Mouse (Mus musculus) CD4-positive helper T cell, adult 2 months (primary cell): ENCODE data around the gene Ift43.

ENCODE experiments used
- DNase-seq: peaks from one replicate; pipeline ENCODE4 v3.0.0-alpha.2; 2012; ENCODE audit warnings: low read depth, missing footprints, low spot score

Gene Ift43

DNA sequence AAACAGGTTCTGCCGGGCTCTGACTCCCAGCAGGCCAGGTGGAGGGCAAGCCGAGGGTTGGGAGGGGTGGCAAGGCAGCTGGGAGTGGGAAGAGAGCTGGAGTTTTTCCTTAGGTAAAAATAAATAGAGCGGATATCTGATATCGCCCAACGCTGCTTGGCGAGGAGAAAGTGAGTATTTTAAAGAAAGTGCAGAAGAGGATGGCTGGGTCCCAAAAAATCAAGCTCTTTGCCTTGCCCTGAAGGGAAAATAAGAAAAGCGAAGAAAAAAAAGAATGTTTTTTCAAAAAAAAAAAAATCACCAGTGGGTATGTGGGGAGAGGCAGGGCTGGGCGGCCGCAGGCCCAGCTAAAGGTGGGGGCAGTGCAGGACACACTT lies 4.2 kb upstream of the Ift43 start:
- no peak for DNase-seq

DNA sequence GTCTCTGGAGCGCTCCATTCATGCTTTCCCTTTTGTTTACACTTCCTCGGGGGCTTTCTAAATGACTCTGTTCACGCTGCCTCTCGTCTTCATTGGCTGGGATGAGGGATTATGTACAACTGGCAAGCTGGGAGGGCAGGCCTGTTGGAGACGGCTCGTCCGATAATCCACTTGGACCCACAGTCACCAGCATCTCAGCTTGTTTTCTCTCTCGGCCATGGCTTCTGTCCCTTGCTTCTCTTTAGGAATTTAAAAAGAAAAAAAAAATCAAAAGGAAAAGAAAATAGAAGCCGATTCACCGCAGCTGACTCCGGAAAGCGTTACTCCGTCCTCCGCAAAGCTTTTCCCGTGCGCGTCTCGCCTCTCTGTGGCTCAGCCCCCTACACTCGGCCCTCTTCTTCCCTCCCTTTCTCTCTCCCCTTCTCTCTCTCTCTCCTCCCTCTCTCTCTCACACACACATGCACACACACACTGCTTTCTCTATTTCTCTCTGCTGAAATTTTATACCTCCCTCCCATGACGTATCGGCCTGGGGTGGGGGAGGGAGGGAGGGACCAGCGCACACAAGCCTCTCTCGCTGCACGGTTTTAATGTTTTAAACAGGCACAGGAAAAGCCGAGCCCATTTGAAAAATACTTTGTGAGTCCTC lies 3.7 kb upstream of the Ift43 start, which contains the start of gene Tgfb3:
Tgfb3 (minus strand) TSS at position 489 of the 649 bp plus-strand sequence.
- peak; percentile 82 for DNase-seq

DNA sequence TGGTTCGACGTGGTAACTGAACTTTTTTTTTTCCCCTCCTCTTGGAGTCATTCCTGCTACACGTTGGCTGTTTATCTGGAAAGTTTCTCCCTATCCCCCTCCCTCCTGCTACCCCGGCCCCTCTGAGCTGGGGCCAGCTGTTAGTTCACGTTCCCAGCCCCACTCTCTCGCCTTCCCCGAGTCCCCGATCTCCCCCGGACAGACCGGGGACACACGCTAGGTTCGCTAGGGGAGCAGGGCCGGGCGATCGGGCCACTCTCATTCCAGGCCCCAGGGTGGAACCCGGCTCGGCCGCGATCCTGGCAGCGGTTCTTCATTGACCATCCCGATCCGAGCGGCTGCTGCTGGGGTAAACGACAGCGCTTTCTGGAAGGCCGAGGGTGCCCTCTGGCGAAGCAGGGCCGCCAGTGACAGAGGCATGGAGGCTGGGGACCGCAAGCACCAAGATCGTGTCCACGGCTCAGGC lies 3.1 kb upstream of the Ift43 start:
- peak; percentile 85 for DNase-seq

DNA sequence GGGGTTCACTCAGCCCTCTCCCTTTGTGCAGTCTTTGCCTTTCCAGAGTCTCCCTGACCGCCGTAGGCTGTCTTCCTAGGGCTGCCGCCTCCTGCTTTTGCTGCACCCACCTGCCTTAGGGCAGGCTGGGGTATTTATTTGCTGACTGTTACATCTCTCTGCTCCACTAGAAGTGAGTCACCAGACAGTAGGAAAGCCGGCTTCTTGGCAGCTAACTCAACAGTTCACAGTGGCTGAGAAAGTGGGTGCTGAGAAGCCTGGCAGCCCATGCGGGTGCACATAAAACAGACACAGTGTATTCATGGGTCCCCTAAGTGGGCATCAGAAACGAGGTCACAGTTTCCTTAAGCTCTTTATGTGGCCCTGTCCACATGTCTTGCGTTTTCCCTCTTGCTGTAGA lies 3.5 kb downstream of the Ift43 start:
- no peak for DNase-seq

DNA sequence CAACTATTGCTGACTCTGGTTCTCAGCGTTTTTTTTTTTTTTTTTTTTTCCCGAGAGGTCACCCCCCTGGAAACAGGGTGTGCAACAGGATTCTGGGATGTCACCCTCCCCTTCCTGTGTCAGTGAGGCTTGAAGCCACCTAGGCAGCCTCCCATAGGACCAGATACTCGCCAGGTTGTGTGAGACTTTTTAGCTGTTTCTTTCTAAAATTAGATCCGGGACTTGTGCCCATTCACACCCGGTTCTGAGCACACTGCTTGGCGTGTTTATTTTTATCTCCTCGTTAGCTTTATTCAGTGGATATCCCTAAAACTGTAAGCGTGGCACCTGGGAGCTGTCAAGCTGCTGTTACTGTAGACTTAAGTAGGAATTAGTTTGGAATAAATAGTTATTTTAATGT lies 4.2 kb downstream of the Ift43 start:
- DNase-seq, result no peak

DNA sequence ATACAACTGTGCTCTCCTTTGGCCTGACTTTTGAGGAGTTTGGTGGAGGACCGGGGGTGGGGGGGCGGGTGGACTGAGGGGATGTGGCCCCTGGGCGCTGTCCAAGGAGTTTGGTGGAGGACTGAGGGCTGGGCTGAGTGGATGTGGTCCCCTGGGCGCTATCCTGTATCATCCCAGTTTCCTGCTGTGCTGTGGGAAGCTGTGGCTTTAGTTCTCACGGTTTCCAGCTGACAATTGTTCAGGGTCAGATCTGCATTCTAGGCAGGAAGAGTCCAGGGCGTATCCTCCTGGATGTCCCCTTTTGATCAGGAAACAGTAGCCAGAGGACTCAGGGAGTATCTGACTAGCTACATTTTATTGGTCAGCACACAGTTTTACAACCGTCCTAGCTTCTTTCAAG lies 5.7 kb downstream of the Ift43 start:
- DNase-seq, result no peak

DNA sequence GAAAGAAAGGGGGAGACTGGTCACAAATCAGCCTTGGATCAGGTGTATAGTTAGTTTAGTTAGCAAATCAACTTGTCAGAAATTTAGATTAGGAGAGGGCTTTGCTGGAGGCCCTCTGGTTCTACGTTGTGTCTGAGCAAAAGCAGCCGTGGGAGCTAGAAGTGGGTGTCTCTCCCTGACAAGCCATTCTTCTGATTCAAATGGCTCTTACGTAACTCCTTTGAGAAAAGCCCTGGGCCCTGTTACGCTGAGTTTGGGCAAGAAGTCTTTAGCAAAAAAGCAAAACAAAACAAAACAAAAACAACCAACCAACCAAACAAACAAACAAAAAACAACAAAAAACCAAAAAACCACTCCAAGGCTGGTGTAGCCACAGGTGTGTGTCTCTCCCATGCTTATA lies 8.4 kb downstream of the Ift43 start:
- DNase-seq, result no peak

DNA sequence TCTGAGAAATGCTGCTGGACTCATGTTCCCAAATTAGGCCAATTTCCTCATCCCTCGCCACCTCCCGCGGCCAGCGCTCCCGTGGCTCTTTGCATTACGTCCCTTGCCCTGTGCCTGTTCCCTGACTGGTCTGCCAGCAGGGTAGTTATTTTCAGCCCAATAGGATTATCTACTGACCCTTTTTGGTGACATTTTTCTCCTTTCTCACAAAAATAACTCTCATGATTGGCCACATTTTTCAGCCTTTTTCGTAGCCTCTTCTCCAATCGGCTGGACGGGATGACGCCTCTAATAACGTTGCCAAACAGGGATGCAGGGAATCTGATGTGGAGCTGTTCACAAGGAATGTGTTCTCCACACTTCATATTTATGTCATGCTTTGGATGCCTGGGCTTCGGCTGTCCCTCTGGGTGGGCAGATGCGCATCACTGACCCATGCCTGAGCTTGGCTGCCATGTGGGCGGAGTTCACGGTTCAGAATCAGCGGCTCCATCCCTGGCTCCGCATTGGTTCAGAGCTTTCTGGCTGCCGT lies 9.3 kb downstream of the Ift43 start:
- no peak for DNase-seq

DNA sequence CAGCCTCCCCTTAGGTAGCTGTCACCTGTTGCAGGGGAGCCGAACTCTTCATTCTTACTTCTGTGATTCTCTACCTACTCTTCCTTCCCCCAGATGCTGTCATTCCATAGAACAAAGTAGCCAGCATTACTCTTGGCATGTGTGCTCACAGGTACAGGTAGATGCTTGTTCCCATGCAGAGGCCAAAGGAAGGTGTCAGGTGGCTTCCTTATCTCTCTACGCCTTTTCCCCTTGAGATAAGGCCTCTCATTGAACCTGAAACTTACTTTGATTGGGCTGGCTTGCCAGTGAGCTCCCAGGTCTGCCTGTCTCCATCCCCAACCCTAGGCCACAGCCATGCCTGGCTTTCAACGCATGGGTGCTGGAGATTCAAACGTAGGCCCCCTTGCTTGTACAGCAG lies 11.7 kb downstream of the Ift43 start:
- DNase-seq, result no peak

DNA sequence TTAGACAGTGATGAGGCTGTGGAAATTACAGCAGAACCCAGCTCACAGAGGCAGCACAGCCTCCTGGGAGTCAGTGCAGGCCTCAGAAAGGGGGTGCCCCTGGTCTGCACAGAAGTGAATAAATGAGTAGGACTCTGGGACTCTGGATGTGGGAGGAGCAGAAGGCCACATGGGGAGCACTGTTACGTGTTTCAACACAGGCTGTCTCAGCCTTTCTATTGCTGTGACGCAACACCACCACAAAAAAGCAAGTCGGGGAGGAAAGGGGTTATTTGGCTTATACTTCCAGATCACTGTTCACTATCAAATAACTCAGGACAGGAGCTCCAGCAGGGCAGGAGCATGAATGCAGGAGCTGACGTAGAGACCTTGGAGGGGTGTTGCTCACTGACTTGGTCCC lies 13.5 kb downstream of the Ift43 start:
- DNase-seq, result no peak

DNA sequence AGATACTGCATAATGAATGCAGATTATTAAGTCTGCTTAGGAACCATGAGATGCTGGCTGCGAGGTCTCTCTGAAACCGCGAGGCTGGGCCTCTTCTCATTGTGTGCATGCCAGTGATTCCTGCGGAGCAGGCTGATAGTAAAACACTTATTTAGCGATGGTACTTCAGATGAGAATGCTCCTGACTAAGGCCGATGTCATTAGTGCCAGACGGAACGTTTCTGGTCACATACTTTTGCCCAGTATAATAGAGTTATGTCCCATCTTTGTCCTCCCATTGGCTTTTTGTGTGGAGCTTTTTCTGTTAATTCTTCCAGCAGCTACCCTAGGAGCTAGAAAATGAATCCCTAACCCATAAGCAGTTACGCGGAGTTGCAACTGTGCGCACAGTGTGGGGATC lies 15.4 kb downstream of the Ift43 start:
- DNase-seq, result no peak

DNA sequence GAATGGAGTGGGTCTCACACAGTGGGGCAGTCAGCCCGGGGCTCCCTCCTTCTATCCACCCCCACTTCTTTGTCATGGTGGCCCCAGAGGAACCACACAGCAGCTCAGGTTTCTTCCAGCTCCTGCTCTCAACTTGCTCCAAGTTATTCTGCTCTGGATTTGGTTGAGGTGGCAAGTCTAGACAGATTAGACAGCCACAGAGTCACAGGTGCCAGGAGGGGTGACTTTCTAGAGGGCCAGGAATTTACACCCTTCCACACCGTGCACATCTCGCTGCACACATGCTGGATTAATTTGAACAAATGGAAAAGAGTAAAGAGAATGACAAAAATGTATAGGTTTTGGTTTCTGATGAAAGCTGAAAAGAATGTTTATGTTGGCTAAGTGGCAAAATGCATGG lies 18.4 kb downstream of the Ift43 start:
- no peak for DNase-seq

DNA sequence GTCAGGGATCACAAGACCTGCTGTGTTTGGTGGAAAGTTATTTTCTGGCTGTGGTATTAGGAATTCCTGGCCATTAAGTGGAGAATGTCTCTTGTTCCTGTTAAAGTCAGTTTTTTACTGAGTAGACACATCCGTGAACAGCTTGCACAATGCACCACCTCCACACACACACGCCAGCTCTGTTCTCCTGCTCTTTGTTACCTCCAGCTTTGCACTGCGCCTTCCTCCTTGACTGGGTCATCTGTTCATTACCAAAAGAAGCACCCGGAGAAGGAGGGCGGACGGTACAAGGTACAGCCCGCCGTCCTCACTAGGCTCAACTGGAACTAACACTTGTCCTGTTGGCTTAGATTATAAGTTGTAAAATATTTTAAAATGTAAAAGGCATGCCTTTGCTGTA lies 20.3 kb downstream of the Ift43 start:
- DNase-seq, result no peak

DNA sequence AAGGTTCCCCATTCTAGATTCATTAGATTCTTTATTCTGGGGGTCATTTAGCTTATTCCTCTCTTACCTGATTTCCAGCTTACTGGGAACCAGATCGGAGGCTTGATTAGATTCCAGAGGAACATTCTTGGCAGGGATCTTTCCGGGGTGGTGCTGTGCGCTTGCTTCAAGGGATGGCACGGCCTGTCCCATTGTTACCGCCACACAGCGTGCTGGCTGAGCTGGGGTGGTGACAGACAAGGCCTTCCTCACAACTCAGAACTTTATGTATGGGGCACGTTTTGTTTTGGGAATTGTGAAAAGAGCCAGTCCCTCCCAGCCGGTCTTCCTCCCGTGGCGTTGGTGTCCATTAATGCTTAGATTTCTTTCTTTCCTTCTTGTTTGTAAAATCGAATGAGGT lies 21.1 kb downstream of the Ift43 start:
- DNase-seq, result no peak

DNA sequence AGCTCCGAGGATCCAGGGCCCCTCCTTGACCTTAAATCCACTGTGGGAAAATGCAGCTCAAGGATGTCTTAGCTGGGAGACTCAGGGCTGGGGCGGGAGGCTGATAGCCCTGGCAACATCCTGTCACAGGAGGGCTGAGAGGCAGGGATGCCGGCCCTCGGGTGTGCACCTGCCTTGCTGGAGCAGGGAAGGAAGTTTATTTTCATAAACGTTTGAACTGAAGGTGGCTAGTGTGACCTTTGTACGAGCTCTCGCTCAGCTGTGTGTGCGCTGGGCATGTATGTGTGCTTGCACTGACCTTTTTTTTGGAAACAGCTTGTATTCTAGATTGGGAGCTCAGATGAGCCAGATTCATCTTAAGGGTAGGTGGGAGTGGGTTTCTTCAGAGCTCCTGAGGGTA lies 21.5 kb downstream of the Ift43 start:
- no peak for DNase-seq

DNA sequence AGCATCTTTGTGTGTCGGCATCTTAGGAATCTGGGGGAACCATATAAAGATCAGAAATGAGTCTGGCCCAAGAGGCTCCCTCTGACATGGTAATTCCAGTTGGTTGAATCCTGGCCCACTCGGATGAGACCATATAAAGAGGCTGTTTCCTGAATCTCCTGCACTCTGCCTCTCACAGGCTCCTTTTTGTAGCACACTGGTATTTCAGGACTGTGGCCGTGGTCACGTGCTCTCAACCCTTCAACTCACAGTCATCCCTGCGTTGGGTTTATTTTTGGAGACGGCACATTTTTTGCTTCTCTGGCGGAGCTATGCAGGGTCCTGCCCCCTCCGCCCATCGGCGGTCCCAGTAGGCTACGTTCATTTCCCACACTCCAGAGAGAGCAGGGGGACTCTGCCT lies 22.0 kb downstream of the Ift43 start:
- no peak for DNase-seq

DNA sequence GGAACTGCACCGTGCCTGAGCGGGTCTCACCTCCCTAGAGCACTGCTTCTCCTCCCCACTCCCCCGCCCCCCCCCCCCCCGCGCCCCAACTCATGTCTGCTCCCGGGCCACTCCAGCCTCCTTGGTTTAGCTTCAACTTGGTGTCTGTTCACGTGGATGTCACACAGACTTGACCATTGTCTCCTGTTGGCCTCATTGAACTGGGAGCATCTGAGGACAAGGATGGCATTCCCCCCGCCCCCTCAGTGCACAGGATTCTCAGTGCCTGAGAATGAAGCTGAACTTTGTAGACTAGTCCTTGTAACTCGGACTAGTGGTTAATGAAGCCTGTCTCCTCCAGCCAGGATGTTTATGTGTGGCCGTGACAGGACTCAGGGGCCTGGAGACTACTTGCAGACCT lies 23.2 kb downstream of the Ift43 start:
- DNase-seq, result no peak

DNA sequence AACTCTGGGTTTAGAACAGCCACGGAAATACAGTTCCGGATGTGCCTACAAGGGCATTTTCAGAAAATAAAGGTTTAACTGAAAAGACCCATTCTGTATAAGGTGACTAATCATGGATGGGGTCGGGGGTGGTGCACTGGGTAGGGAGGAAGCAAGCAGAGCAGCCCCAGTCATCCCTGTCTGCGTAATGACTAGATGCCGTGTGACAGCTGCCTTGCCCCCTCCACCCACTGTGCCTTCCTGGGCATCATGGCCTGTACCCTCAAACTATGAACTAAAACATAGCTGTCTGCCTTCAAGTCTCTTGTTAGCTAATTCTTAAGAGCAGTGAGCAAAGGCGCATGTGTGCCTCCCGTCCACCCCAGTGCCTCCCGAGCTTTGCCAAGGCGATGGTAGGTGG lies 23.7 kb downstream of the Ift43 start:
- DNase-seq, result no peak

DNA sequence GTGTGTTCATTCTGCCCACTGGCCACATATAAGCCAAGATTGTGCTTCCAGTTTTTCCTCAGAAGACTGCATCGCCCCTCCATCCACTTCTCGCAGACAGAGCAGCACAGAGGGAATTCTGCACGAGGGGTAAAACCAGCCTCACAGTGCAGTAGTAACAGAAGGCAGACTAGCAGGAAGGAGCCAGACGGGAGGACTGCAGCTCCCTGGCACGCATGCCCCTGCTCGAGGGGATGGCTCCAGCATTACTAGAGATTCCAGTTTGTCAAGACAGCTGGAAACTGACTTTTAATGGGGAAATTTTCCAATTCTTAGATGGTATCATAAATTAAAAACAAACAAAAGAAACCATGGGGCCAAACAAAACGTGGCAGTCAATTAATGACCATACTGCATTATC lies 25.3 kb downstream of the Ift43 start:
- DNase-seq, result no peak

DNA sequence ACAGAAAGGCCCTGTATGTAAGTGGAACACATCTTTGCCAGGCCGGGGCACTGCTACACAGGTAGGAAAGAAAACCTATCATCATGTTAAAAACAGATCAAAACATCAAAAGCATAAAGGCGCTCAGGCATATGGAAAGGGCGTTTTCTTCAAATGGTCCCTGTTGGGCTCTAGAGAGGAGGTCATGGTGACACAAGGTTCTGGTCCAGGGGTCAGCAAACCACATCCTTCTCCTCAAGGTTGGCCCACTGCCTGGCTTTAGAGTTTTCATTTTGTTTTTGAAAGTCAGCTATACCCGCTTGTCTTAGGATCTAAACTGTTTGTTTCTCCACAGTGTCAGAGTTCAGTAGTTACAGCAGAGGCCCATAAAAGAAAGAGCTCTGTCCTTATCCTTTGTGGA lies 27.2 kb downstream of the Ift43 start:
- DNase-seq, result no peak

DNA sequence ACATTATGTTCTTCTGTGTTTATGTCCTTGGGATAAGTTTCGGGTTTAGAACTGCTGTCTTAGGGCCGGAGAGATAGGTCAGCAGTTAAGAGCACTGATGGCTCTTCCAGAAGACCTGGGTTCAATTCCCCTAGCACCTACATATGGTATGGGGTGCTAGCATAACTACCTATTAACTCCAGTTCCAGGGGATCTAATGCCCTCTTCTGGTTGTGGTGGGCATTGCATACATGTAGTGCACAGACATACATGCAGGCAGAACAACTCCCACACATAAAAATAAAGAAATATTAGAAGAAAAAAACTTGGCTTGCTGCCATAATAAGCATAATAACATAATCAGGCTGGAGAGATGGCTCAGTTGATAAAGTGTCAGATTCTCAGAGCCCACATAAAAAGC lies 28.3 kb downstream of the Ift43 start:
- DNase-seq, result no peak

DNA sequence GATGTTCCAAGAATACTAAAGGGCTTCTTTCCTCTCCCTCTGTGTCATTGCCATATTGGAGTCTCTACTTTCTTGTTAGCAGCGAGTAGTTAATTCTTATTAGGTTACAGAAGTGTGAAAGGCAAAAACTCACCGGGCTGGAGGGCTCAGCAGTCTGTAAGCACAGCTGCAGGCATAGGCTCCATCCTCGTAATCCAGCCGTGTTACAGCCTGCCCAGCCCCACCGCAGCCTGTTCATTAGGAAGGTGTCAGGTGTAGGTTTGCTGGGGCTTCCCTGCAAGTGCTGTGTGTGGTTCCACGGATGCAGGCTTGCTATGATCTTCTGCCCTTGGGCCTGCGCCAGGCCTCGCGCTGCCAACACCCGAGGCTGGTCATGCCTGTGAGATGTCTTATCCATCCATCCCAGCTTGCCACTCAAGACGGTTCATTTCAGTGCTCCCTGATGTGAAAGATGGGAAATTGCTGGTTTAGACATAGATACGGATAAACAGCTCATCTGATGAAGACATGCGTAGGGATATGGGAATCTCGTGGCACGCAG lies 34.0 kb downstream of the Ift43 start:
- no peak for DNase-seq

DNA sequence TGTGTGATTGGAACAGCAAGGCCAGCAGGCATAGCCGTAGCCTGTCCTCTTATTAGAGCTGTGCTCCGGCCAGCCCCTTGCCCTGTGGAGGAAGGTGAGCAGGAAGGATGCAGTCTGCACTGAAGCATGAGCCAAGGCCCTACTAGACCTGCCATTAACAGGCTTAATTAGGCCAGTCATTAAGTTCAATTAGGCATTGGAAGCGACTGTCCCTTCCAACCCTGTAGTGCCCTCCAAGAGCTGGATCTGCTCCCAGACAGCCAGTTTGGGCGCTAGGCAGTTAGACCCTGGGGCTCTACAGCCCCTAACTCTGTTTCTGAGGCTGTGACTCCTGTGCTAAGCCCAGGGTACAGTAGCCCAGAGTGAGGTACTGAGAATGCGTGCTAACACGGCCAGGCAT lies 41.7 kb downstream of the Ift43 start:
- no peak for DNase-seq

DNA sequence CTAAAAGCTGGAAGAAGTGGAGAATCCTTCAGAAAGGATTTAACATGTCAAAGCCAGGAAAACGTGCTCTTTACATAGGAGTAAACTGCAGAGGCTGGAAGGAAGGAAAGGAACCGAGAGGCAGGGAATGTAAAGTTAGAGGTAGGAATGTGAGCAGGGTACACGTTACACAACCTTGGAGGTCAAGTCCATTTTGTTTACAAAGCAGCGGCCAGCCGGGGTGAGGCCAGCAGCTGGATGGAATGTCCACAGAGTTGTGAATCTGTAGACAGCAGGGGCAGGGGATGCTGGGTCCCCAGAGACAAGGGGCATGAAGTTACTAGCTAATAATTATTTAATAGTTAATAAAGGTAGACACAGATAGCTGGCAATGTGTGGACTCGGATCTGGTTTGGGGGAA lies 45.8 kb downstream of the Ift43 start:
- DNase-seq, result no peak
